Mouse (Mus musculus): ENCODE results near the gene Evi2a. TPM values are rescaled to one million over a fixed set of nuclear protein-coding genes. Genes with fewer than 3 reads are reported as not detected.

Evi2a gene
- total and polyA plus RNA-seq, 2 experiments: 1.5 to 2.6 TPM

- Histone ChIP-seq H3K79me2 (ENCODE audit: control insufficient read depth, insufficient read depth, low read length) (no peaks in the 10 kb centered on the region), H3K9ac (ENCODE audit: low read depth, low read length) (no peak overlapping the region), H3K4me3 (ENCODE audit: insufficient read depth, low read depth, low read length) (no peak overlapping the region), H3K27ac (replicated peaks; ENCODE audit: insufficient read depth, low read depth, low read length) (no peak overlapping the region), H3K36me3 (ENCODE audit: control insufficient read depth, insufficient read depth, low read length) (peaks cover 20% of the 10 kb centered on the region; the same call in 1 of the 2 replicates), H3K27me3 (ENCODE audit: control insufficient read depth, insufficient read depth, low read length) (no peaks in the 10 kb centered on the region), H3K4me1 (ENCODE audit: control insufficient read depth, insufficient read depth, low read length) (peaks cover 5% of the 10 kb centered on the region)
- TF ChIP-seq POLR2A (IDR thresholded peaks at IDR 0.05; ENCODE audit: extremely low read depth, insufficient read depth, low read length): no peak
- TF ChIP-seq CTCF (IDR thresholded peaks at IDR 0.05; ENCODE audit: low read depth, low read length): no peak
- no peak for DNase-seq (ENCODE audit: extremely low read depth, low read depth, low spot score)
- 87% methylated on average over 4 of the region's 4 CpGs for WGBS
These were observed 5.1 kb upstream of the Evi2a start for GRCm38 (mm10) chr11:79535554-79535953.

GRCm38 (mm10) chr11:79533950-79534690 is 3.7 kb upstream of the Evi2a start:
- Histone ChIP-seq H3K79me2 (ENCODE audit: control insufficient read depth, insufficient read depth, low read length) (no peaks in the 10 kb centered on the region), H3K9ac (ENCODE audit: low read depth, low read length) (no peak overlapping the region), H3K4me3 (ENCODE audit: insufficient read depth, low read depth, low read length) (no peak overlapping the region), H3K27ac (replicated peaks; ENCODE audit: insufficient read depth, low read depth, low read length) (no peak overlapping the region), H3K36me3 (ENCODE audit: control insufficient read depth, insufficient read depth, low read length) (peaks cover 14% of the 10 kb centered on the region; the same call in 1 of the 2 replicates), H3K4me1 (ENCODE audit: control insufficient read depth, insufficient read depth, low read length) (peaks cover 5% of the 10 kb centered on the region), H3K27me3 (ENCODE audit: control insufficient read depth, insufficient read depth, low read length) (no peaks in the 10 kb centered on the region)
- DNase-seq (ENCODE audit: extremely low read depth, low read depth, low spot score): no peak
- TF ChIP-seq POLR2A (IDR thresholded peaks at IDR 0.05; ENCODE audit: extremely low read depth, insufficient read depth, low read length): no peak
- TF ChIP-seq CTCF (IDR thresholded peaks at IDR 0.05; ENCODE audit: low read depth, low read length): no peak
- WGBS: 55% methylated on average over 8 of the region's 8 CpGs

GRCm38 (mm10) chr11:79533311-79533710 is 2.9 kb upstream of the Evi2a start:
- Histone ChIP-seq H3K27me3 (ENCODE audit: control insufficient read depth, insufficient read depth, low read length) (no peaks in the 10 kb centered on the region), H3K4me1 (ENCODE audit: control insufficient read depth, insufficient read depth, low read length) (peaks cover 5% of the 10 kb centered on the region), H3K79me2 (ENCODE audit: control insufficient read depth, insufficient read depth, low read length) (no peaks in the 10 kb centered on the region), H3K36me3 (ENCODE audit: control insufficient read depth, insufficient read depth, low read length) (peaks cover 14% of the 10 kb centered on the region; the same call in 1 of the 2 replicates), H3K4me3 (ENCODE audit: insufficient read depth, low read depth, low read length) (no peak overlapping the region), H3K27ac (replicated peaks; ENCODE audit: insufficient read depth, low read depth, low read length) (no peak overlapping the region), H3K9ac (ENCODE audit: low read depth, low read length) (no peak overlapping the region)
- TF ChIP-seq POLR2A (IDR thresholded peaks at IDR 0.05; ENCODE audit: extremely low read depth, insufficient read depth, low read length): no peak
- TF ChIP-seq CTCF (IDR thresholded peaks at IDR 0.05; ENCODE audit: low read depth, low read length): no peak
- DNase-seq (ENCODE audit: extremely low read depth, low read depth, low spot score): no peak
- WGBS: 95% methylated on average over 6 of the region's 6 CpGs

- Histone ChIP-seq H3K4me1 (ENCODE audit: control insufficient read depth, insufficient read depth, low read length) (peaks cover 5% of the 10 kb centered on the region), H3K36me3 (ENCODE audit: control insufficient read depth, insufficient read depth, low read length) (peaks cover 2% of the 10 kb centered on the region; the same call in 1 of the 2 replicates)
These were observed 1.1 kb upstream of the Evi2a start for GRCm38 (mm10) chr11:79531485-79531884.

DNA sequence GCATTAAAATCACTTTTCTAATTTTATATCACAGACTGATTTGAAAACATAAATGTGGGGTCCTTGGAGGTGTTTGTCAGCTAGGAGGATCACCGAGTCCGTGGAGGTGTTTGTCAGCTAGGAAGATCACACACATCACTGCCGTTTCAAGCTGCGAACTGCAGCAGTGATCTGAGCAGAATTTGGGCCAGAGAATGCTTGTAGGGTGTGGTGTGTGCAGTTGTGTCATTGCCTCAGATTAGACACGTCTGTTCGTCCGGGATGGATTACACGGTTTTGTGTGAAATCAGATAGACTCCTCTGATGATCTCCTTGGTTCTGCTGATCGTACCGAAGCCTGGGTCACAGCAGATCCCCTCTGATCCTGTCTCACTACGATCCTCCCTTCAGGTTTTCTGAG is 365 bp upstream of the Evi2a start:
- no peak overlapping the region for H3K9ac ChIP-seq (ENCODE audit: low read depth, low read length)
- H3K36me3 ChIP-seq (ENCODE audit: control insufficient read depth, insufficient read depth, low read length): no peaks in the 10 kb centered on the region; the same call in 1 of the 2 replicates
- H3K79me2 ChIP-seq (ENCODE audit: control insufficient read depth, insufficient read depth, low read length): no peaks in the 10 kb centered on the region
- 92% methylated on average over 11 of the region's 11 CpGs for WGBS
- H3K4me1 ChIP-seq (ENCODE audit: control insufficient read depth, insufficient read depth, low read length): peaks cover 5% of the 10 kb centered on the region
- no peak overlapping the region for H3K27ac ChIP-seq (replicated peaks; ENCODE audit: insufficient read depth, low read depth, low read length)
- no peak for DNase-seq (ENCODE audit: extremely low read depth, low read depth, low spot score)
- no peak for TF ChIP-seq POLR2A (IDR thresholded peaks at IDR 0.05; ENCODE audit: extremely low read depth, insufficient read depth, low read length)
- TF ChIP-seq CTCF (IDR thresholded peaks at IDR 0.05; ENCODE audit: low read depth, low read length): no peak
- no peaks in the 10 kb centered on the region for H3K27me3 ChIP-seq (ENCODE audit: control insufficient read depth, insufficient read depth, low read length)
- no peak overlapping the region for H3K4me3 ChIP-seq (ENCODE audit: insufficient read depth, low read depth, low read length)

More at GRCm38 (mm10) chr11:79531485-79531884, 1.1 kb upstream of the Evi2a start:
- TF ChIP-seq POLR2A (IDR thresholded peaks at IDR 0.05; ENCODE audit: extremely low read depth, insufficient read depth, low read length) (no peak), CTCF (IDR thresholded peaks at IDR 0.05; ENCODE audit: low read depth, low read length) (no peak)
- H3K79me2 ChIP-seq (ENCODE audit: control insufficient read depth, insufficient read depth, low read length): no peaks in the 10 kb centered on the region
- H3K27ac ChIP-seq (replicated peaks; ENCODE audit: insufficient read depth, low read depth, low read length): no peak overlapping the region
- DNase-seq (ENCODE audit: extremely low read depth, low read depth, low spot score): no peak
- WGBS: 94% methylated on average over 4 of the region's 4 CpGs
- no peak overlapping the region for H3K4me3 ChIP-seq (ENCODE audit: insufficient read depth, low read depth, low read length)
- no peaks in the 10 kb centered on the region for H3K27me3 ChIP-seq (ENCODE audit: control insufficient read depth, insufficient read depth, low read length)
- H3K9ac ChIP-seq (ENCODE audit: low read depth, low read length): no peak overlapping the region

DNA sequence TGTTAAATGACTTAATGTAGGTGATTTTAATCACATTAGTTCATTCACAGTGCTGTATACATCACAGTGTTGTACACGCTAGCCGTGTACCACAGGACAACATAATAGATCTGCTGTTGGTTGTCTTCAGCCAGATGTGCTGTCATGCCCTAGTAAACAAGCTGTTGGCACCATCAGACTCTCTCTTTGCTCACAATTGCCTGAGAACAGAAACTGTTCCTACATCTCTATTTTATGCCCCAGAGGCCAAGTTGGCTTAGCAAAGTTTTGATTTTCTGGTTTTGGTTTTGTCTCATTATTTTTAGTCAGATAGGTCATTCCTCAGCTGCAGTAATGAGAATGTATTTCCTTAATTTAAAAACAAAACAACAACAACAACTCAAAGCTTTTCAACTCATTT is 673 bp downstream of the Evi2a start:
- Histone ChIP-seq H3K79me2 (ENCODE audit: control insufficient read depth, insufficient read depth, low read length) (no peaks in the 10 kb centered on the region), H3K27ac (replicated peaks; ENCODE audit: insufficient read depth, low read depth, low read length) (no peak overlapping the region), H3K4me1 (ENCODE audit: control insufficient read depth, insufficient read depth, low read length) (peaks cover 5% of the 10 kb centered on the region), H3K36me3 (ENCODE audit: control insufficient read depth, insufficient read depth, low read length) (no peaks in the 10 kb centered on the region; the same call in 1 of the 2 replicates), H3K4me3 (ENCODE audit: insufficient read depth, low read depth, low read length) (peak overlapping the region; percentile 34), H3K27me3 (ENCODE audit: control insufficient read depth, insufficient read depth, low read length) (no peaks in the 10 kb centered on the region), H3K9ac (ENCODE audit: low read depth, low read length) (no peak overlapping the region)
- no peak for DNase-seq (ENCODE audit: extremely low read depth, low read depth, low spot score)
- 77% methylated on average over 2 of the region's 2 CpGs for WGBS
- no peak for TF ChIP-seq CTCF (IDR thresholded peaks at IDR 0.05; ENCODE audit: low read depth, low read length)
- no peak for TF ChIP-seq POLR2A (IDR thresholded peaks at IDR 0.05; ENCODE audit: extremely low read depth, insufficient read depth, low read length)
